Mouse (Mus musculus) ovary, postnatal 36 days (tissue): Measurements from ENCODE around the gene Lypd5.
"Not testable (repeated sequence)": the region's sequence is repeated elsewhere in the genome, so short reads cannot be mapped to it uniquely, and the experiment has no call there.

Experiments used
- DNase-seq: peaks from one replicate; pipeline ENCODE4 v3.0.0; 2022; ENCODE audit warnings: low spot score, mixed read lengths

The Lypd5 gene

DNA sequence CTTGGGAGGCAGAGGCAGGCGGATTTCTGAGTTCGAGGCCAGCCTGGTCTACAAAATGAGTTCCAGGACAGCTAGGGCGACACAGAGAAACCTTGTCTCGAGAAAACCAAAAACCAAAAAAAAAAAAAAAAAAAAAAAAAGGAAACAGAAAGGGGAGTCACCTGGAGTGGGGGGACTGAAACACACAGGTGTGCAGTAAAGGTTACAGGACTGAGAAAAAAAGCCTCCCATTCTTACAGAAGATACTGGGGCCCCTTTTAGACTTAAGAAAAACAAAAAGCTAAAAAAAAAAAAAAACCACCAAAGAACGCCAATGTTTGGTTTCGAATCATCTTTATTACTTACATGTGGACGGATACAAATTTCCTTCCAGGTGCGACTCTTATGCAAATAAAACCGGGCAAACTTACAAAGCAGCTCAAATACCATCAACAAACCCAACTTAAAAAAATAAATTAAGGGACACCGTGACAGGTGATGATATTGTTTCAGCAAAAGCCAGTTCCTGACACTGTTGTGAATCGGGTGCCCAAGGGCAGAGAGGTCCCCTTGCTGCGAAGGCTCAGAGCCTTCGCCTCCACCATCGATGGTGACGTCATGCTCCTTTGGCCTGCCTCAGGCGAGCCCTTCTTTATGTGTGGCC is 33.9 kb downstream of the Lypd5 start:
- no peak for DNase-seq

DNA sequence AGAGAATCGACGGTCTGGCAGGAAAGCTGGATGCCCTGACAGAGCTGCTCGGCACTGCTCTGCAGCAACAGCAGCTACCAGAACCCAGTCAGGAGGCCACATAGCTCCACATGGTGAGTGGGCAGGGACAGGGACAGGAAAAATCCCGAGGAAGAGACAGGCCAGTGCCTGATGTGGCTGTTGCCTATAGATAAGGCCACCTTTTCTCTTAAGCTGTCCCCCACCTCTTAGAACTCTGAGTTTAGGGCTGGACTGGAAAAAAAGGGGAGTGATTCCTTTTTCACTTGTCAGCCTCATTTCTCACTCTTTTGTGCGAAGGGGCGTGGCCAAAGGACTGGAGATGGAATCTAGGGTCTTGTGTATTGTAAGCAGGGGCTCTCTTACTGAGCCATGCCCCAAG is 35.1 kb downstream of the Lypd5 start:
- no peak for DNase-seq

- DNase-seq, result peak; percentile 65
These were observed 35.8 kb downstream of the Lypd5 start for GRCm38 (mm10) chr7:24384827-24385226.

GRCm38 (mm10) chr7:24387059-24387556 is 38.1 kb downstream of the Lypd5 start:
- DNase-seq, result peak; percentile 43

- DNase-seq, result no peak
These were observed 40.7 kb downstream of the Lypd5 start for GRCm38 (mm10) chr7:24389516-24390187.

GRCm38 (mm10) chr7:24390512-24390911 is 41.5 kb downstream of the Lypd5 start:
- DNase-seq, result no peak

- DNase-seq, result no peak
These were observed 42.1 kb downstream of the Lypd5 start for GRCm38 (mm10) chr7:24391077-24391476.

DNA sequence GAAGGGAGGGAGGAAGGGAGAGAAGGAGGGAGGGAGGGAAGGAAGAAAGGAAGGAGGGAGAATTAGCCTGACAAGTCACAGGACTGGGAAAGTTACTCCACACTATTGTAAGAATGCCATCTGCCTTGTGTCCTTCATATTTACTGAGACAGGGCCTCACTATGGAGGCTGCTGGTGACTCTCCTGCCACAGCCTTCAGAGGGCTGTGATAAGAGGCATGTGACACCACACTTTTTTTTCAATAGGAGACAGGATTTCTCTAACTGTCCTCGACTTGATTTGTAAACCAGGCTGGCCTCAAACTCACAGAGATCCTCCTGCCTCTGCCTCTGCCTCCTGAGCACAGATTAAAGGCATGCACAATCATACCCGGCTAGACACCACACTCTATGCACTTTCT is 42.7 kb downstream of the Lypd5 start:
- no peak for DNase-seq

DNA sequence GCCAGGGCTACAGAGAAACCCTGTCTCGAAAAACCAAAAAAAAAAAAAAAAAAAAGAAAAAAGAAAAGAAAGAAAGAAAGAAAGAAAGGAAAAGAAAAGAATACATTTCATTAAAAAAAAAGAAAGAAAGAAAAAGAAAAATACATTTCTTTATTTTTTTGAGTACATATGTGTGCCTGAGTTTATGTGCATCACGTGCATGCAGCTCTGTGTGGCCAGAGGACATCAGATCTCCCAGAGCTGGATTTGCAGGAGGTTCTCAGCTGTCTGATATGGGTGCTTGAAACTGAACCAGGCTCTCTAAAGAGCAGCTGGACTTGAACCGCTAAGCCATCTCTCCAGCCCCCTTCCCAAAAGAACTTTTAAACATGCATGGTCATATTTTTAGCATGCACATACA is 45.1 kb downstream of the Lypd5 start:
- no peak for DNase-seq

DNA sequence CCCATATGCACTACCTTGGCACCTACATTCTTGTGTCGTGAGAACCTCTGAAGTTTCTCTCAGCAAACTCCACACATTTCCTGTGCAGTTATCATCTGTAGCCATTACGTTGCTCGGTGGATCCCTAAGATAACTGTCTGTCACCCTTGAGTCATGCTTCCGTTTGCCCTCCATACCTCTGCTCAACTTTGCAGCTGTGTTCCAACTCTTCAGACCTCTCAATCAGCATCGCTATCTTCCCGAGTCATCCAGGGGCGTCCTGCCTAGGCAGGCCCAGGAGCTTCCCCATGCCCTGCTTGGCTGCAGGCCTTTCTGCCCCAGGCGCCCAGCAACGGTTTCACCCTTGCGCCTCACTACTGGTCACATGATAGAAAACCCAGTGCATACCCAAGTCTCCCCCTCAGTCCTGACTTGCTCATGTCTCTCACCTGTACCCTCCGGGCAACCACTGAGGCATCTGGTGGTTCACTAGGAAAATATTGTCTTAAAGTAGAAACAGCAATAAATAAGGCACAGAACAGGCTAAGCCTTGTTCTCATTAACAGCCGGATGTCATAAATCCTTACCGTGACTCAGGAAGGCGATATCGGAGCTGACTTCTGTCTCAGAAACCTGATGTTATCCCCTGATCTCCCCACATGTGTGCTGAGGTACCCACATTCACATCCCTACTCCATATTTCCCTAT is 45.6 kb downstream of the Lypd5 start:
- no peak for DNase-seq

GRCm38 (mm10) chr7:24396832-24397231 is 47.8 kb downstream of the Lypd5 start:
- no peak for DNase-seq

- no peak for DNase-seq
These were observed 49.4 kb downstream of the Lypd5 start for GRCm38 (mm10) chr7:24398364-24398913.

DNA sequence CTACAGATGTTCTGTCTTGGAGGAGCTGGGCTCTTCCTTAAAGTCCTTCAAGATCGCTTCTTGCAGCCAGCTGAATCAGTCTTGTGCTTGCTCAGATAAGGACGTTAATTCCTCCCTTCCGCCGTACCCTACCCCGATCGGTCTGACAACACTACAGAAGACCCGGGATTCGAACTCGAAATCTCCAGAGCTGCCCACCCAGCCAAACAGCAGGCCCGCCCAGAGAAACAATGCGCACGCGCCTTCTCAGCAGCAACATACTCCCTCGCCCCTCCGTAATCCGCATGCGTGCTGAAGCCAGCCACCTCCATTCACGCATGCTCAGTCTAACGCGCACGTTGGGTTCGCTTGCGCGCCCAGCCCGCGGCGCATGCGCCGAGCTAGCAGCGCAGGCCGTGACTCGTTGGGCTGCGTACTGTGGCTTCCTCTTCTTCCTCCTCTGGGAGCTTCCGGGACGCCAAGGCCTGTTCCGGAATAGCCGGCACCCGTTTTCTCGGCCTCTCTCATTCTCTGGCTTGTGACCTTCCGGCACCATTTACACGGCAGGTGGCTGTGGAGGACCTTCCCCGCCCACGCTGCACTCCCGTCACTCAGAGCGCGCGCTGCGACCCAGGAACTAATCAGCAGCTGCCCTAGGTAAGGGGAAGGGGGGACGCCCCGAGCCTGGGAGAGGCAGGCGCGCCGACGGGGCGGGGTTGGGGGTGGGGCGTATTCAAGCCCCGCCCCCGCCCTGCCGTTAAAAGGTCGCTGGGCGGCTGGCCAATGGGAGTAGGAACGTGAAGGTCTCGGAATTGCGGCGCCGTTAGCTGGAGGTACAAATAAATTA is 50.5 kb downstream of the Lypd5 start, which contains the start of gene Smg9:
Smg9 (plus strand) TSS at position 364 of the 826 bp plus-strand sequence.
- DNase-seq, result peak; percentile 96

DNA sequence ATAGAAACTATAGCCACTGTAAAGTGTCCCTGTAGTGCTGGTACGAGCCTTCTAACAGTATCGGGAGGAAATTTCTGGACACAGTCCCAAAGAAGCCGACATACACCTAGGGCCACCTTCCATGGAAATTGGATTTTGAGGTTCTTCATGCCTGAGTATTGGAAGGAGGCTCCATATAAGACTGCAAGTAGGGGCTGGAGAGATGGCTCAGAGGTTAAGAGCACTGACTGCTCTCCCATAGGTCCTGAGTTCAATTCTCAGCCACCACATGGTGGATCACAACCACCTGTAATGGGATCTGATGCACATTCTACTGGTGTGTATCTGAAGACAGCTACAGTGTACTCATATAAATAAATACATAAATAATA is 51.1 kb downstream of the Lypd5 start:
- no peak for DNase-seq

DNA sequence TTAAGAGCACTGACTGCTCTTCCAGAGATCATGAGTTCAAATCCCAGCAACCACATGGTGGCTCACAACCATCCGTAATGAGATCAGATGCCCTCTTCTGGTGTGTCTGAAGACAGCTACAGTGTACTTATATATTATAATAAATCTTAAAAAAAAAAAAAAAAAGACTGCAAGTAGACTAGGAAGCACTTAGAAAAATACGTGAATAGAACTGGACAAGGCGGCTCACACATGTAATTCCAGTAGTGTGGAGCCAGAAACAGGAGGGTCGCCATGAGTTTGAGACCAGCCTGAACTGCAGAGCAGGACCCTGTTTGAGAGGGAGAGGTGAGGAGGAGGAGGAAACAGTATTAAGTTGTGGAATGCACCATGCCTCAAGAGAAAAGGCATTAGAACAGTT is 51.5 kb downstream of the Lypd5 start:
- DNase-seq, result not testable (repeated sequence)

DNA sequence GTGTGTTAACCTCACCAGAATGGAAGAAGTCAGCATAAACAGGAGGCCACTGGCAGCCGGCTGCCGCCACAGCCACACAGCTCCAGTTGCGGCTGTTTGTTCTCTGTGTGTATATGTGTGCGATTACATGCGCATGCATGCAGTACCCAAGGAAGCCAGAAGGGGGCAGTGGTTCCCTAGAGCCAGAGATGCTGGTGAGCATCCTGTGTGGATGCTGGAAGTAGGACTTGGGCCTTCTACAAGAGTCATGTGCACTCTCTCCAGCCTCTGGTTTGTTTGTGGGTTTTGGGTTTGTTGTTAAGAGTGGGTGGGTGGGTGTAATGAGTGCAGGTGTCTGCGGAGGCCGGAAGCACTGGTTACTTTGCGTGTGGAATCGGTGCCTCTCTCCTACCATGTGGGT is 53.9 kb downstream of the Lypd5 start:
- no peak for DNase-seq
